Mouse (Mus musculus) spleen, adult 2 months (tissue): ENCODE data around the gene Asb2. TPM values are rescaled to one million over a fixed set of nuclear protein-coding genes. Genes with fewer than 3 reads are reported as not detected.

Experiments used
- DNase-seq, 2 experiments: peaks; one replicate each; pipeline versions ENCODE4 v3.0.0 to v3.0.0-alpha.2; 2012 to 2021; ENCODE audit warnings: low spot score in 2 of 2, low read depth in 1 of 2
- H3K27ac ChIP-seq: fragments of 200-500 bp; 2 replicates; pipeline ENCODE4 v1.5.1; 2012; ENCODE audit warnings: low read length, inconsistent platforms; ENCODE audit not compliant: insufficient read depth
- H3K27me3 ChIP-seq: fragments of 200-500 bp; 2 replicates; pipeline ENCODE4 v1.6.1; 2012; ENCODE audit warnings: mild to moderate bottlenecking, moderate library complexity, low read length, inconsistent platforms; ENCODE audit not compliant: control insufficient read depth, insufficient read depth
- H3K36me3 ChIP-seq: fragments of 200-500 bp; 2 replicates; pipeline ENCODE4 v1.6.1; 2012; ENCODE audit warnings: mild to moderate bottlenecking, low read length, inconsistent platforms; ENCODE audit not compliant: control insufficient read depth, insufficient read depth
- H3K4me1 ChIP-seq: fragments of 200-500 bp; 2 replicates; pipeline ENCODE4 v1.6.1; 2011; ENCODE audit warnings: inconsistent platforms; ENCODE audit not compliant: control insufficient read depth, insufficient read depth, insufficient read length
- H3K4me3 ChIP-seq: fragments of 200-500 bp; 2 replicates; pipeline ENCODE4 v1.5.1; 2011; ENCODE audit warnings: mild to moderate bottlenecking, inconsistent platforms; ENCODE audit not compliant: insufficient read depth, insufficient read length; ENCODE audit errors: extremely low read depth
- CTCF ChIP-seq: fragments of 200-500 bp; IDR thresholded peaks from 2 replicates; pipeline ENCODE4 v1.5.1; 2011; ENCODE audit warnings: mild to moderate bottlenecking, inconsistent platforms; ENCODE audit not compliant: insufficient read depth, insufficient read length, insufficient replicate concordance; ENCODE audit errors: extremely low read depth
- POLR2A ChIP-seq: fragments of 200-500 bp; IDR thresholded peaks from 2 replicates; pipeline ENCODE4 v1.6.1; 2011; ENCODE audit warnings: low read depth, low read length, inconsistent platforms
- WGBS: fragments of 180-500 bp; shearing (Covaris S2); methylation state at CpG from one replicate; pipeline ENCODE4 v1.1.7; 2018; 5-methylcytosine and 5-hydroxymethylcytosine counted together
- polyA plus RNA-seq: library from polyadenylated mRNA; depleted of rRNA; stranded (reverse); fragments of >200 nt; gene quantifications from 2 replicates; pipeline ENCODE4 v1.2.3, GENCODE M21; 2012

Asb2 gene
- polyA plus RNA-seq, 1 experiment = 128 TPM

DNA sequence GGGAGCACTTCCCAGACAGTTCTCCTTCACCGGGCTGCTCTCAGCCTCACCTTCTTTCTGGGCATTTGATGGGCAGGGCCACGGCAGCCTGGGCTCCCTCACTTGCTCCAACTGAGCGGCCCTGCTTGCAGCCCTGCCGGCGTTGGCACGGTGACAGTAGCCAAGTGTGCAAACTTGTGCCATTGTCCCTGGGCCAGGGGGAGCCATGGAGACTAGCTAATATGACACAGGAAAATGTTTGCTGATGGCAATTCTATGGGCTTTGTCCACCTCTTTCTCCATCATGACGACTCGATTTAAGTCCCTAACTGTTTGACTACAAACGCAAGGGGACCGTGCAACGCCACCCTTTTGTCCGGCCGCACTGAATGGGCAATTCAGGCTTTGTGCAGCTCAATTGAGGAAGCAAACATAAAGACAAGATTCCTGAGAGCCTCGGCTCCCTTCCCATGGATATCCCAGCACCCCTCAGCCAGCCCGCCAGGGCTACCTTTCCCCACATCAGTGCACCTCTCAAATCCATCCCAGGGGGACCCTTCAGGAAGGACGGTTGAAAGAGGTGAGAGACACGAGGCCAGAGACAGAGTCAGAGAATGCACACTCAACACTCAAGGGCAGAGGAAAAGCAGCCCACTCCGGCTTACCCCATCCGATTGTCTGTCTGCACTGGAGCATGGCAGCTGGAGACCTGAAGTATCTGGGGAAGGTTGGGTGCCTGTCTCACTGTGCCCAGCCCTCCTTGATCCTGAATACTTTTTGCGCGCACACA is 41.7 kb downstream of the Asb2 start:
- no peaks in the 10 kb centered on the region for H3K27me3 ChIP-seq
- H3K4me3 ChIP-seq = no peak overlapping the region
- 75% methylated on average over 21 of the region's 21 CpGs for WGBS
- TF ChIP-seq CTCF (no peak), POLR2A (no peak)
- H3K27ac ChIP-seq = no peak overlapping the region
- no peak for DNase-seq
- H3K36me3 ChIP-seq = no peaks in the 10 kb centered on the region
- H3K4me1 ChIP-seq = 0 out of 2 replicates have a peak, but pooled peaks cover 3% of the 10 kb centered on the region

DNA sequence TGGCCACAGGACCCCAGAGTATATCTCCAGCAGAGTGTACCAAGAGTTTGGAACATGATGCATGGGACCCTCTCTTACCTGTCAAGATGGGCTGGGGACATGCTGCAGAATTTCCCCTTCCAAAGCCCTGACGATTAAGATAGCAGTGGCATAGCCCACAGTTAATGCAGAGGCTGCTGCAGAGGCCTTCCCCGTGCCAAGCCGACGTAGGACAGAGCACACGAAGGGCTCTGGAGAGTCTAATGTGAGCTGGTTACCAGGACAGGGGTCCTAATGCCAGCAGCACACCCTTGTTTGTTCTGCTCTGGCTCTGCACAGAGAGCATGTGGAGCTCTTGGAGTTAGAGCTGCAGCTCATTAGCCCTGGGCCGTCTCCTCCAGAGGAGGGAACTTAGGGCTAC is 42.5 kb downstream of the Asb2 start:
- no peak for DNase-seq
- H3K4me3 ChIP-seq = no peak overlapping the region
- TF ChIP-seq POLR2A (no peak), CTCF (no peak)
- no peaks in the 10 kb centered on the region for H3K36me3 ChIP-seq
- 88% methylated on average over 6 of the region's 6 CpGs for WGBS
- no peak overlapping the region for H3K27ac ChIP-seq
- 0 out of 2 replicates have a peak, but pooled peaks cover 3% of the 10 kb centered on the region for H3K4me1 ChIP-seq
- no peaks in the 10 kb centered on the region for H3K27me3 ChIP-seq

- no peak overlapping the region for H3K27ac ChIP-seq
- no peak for TF ChIP-seq POLR2A
- no peak for TF ChIP-seq CTCF
Measured at GRCm38 (mm10) chr12:103311921-103312320, 43.9 kb downstream of the Asb2 start.

GRCm38 (mm10) chr12:103310744-103311267 is 45.0 kb downstream of the Asb2 start, which contains the start of gene Fam181a:
TSS of gene Fam181a (plus strand) at chr12:103310975.
- 77% methylated on average over 2 of the region's 2 CpGs for WGBS
- TF ChIP-seq POLR2A (no peak), CTCF (no peak)
- no peak for DNase-seq
- H3K4me3 ChIP-seq = no peak within 1 kb of the TSS
- no peaks in the 10 kb centered on the region for H3K36me3 ChIP-seq
- H3K27ac ChIP-seq = no peak within 1 kb of the TSS
- H3K4me1 ChIP-seq = no peaks in the 10 kb centered on the region
- no peaks in the 10 kb centered on the region for H3K27me3 ChIP-seq

More at GRCm38 (mm10) chr12:103311921-103312320, 43.9 kb downstream of the Asb2 start:
- 89% methylated on average over 8 of the region's 8 CpGs for WGBS
- DNase-seq = no peak
- Histone ChIP-seq H3K36me3 (no peaks in the 10 kb centered on the region), H3K27me3 (no peaks in the 10 kb centered on the region), H3K4me1 (0 out of 2 replicates have a peak, but pooled peaks cover 3% of the 10 kb centered on the region), H3K4me3 (no peak overlapping the region)

DNA sequence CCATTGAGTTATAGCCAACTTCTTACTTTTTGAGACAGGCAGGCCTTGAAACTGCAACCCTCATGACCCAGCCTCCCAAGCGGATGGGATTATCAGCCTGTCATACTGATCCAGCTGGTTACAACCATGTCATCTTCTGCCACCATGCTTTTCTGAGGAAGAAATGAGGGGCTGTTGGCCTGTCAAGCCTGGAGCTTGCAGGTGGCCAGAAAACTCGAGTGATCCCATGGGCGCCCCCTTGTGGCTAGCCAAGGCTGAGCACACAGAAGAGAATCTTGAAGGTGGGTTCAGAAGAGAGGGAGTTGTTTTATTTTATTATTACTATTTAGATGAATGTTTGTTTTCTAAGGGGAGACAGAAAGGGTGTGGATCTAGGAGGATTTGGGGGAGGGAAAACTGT is 49.1 kb downstream of the Asb2 start:
- Histone ChIP-seq H3K27ac (no peak overlapping the region), H3K27me3 (no peaks in the 10 kb centered on the region), H3K4me1 (no peaks in the 10 kb centered on the region), H3K36me3 (no peaks in the 10 kb centered on the region), H3K4me3 (no peak overlapping the region)
- WGBS = 26% methylated on average over 3 of the region's 3 CpGs
- TF ChIP-seq CTCF (peak; percentile 50; the same call in 1 of the 2 replicates), POLR2A (no peak)
- no peak for DNase-seq

- H3K4me1 ChIP-seq = no peaks in the 10 kb centered on the region
- H3K27me3 ChIP-seq = no peaks in the 10 kb centered on the region
- TF ChIP-seq CTCF = no peak
- TF ChIP-seq POLR2A = no peak
- H3K36me3 ChIP-seq = no peaks in the 10 kb centered on the region
- no peak overlapping the region for H3K4me3 ChIP-seq
- 41% methylated on average over 2 of the region's 2 CpGs for WGBS
- no peak overlapping the region for H3K27ac ChIP-seq
- no peak for DNase-seq
Measured at GRCm38 (mm10) chr12:103306224-103306623, 49.6 kb downstream of the Asb2 start.

DNA sequence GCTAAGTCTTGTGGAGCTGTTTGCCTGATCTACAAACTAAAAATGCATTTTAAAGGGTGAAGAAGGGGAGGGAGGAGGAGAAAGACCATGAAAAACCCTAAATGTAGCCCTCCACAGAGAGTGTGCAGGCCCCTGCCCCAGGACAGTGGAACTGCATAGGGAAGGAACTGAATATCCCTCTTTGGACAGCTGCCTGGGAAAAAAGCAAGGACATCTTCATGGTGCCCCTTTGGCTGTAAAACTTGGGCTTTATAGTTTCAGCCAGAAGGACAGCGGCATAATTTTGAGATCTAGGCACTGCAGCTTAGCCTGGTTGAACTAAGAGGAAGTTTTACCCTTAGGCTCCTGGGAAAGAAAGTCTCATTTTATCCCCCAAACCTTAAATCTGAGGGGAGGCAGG is 52.8 kb downstream of the Asb2 start:
- TF ChIP-seq POLR2A (no peak), CTCF (no peak)
- DNase-seq = no peak
- H3K27me3 ChIP-seq = no peaks in the 10 kb centered on the region
- H3K27ac ChIP-seq = no peak overlapping the region
- 100% methylated on average over 1 of the region's 1 CpGs for WGBS
- H3K36me3 ChIP-seq = no peaks in the 10 kb centered on the region
- no peaks in the 10 kb centered on the region for H3K4me1 ChIP-seq
- no peak overlapping the region for H3K4me3 ChIP-seq
